In genomic region chr12:75139792-75140191, GRCm38 (mm10) we compare ENCODE assay signal across 25 mouse cellular contexts. TPM values are rescaled to one million over a fixed set of nuclear protein-coding genes. Genes with fewer than 3 reads are reported as not detected.
A peak's percentile ranks its signal among the peaks of the same experiment; 100 is the strongest.
DNase-seq lines count a peak whose midpoint lies in the region; ATAC-seq and TF ChIP-seq lines count a peak whose summit lies in the region.
"Had no signal": no experiment of that assay in that cellular context is flagged by ENCODE, and none has a peak within 500 bp of the region (broad histone marks: within the 10 kb centered on the region; RNA-seq: fewer than 3 reads in every experiment).

No protein-coding gene starts in this region.

- TF ChIP-seq CTCF in liver, postnatal 0 days (IDR thresholded peaks at IDR 0.05; ENCODE audit: low read depth), result 0 out of 2 replicates have a peak, but pooled peaks have one; percentile 4

- no peak overlapping the region for H3K4me2 ChIP-seq in liver, postnatal 0 days (ENCODE audit: low read depth, low read length)
- H3K4me2 ChIP-seq in liver, embryonic 12.5 days, result no peak overlapping the region
- no peak overlapping the region for H3K4me2 ChIP-seq in forebrain, embryonic 14.5 days (ENCODE audit: low read length)
- H3K4me2 ChIP-seq: embryonic facial prominence, embryonic 12.5 days; heart, embryonic 12.5 days; hindbrain, embryonic 12.5 days; limb, embryonic 12.5 days; liver, embryonic 11.5 days; midbrain, embryonic 11.5 days had no signal

- peak; percentile 6 to 7 for DNase-seq in cerebellum, postnatal 14 days
- no peak for DNase-seq in cerebellum, adult 18-20 months
- no peak for DNase-seq in liver, postnatal 0 days
- DNase-seq in 3T3-L1 (ENCODE audit: low read depth, low spot score) (peak; percentile 25), ZHBTc4 (ENCODE audit: low read depth, low spot score) (peak; percentile 4)
- DNase-seq in forebrain, embryonic 14.5 days (ENCODE audit: low spot score), result no peak
- DNase-seq: adrenal gland, postnatal 36 days; cerebellum, postnatal 25 days; gastrocnemius, postnatal 25 days; heart, adult 18-20 months; lung, adult 2 months; right cerebral cortex, postnatal 25 days; spleen, adult 18-20 months; thymus, adult 18-20 months; thymus, postnatal 4 days had no signal

- H3K9me3 ChIP-seq in liver, postnatal 0 days (ENCODE audit: low read length), result no peaks in the 10 kb centered on the region
- H3K9me3 ChIP-seq in liver, embryonic 12.5 days (replicated peaks), result no peaks in the 10 kb centered on the region
- no peaks in the 10 kb centered on the region for H3K9me3 ChIP-seq in forebrain, embryonic 14.5 days (replicated peaks; ENCODE audit: control insufficient read depth, low read length)
- H3K9me3 ChIP-seq: embryonic facial prominence, embryonic 12.5 days; G1E; heart, embryonic 12.5 days; hindbrain, embryonic 12.5 days; limb, embryonic 12.5 days had no signal

- no peaks in the 10 kb centered on the region for H3K4me1 ChIP-seq in liver, postnatal 0 days (ENCODE audit: insufficient read depth)
- H3K4me1 ChIP-seq in liver, embryonic 12.5 days, result no peaks in the 10 kb centered on the region
- no peaks in the 10 kb centered on the region for H3K4me1 ChIP-seq in forebrain, embryonic 14.5 days (ENCODE audit: control insufficient read depth, insufficient read depth, low read length)
- H3K4me1 ChIP-seq: embryonic facial prominence, embryonic 12.5 days; heart, embryonic 12.5 days; hindbrain, embryonic 12.5 days; limb, embryonic 12.5 days had no signal

- TF ChIP-seq EP300 in liver, postnatal 0 days (IDR thresholded peaks at IDR 0.05; ENCODE audit: low read depth), result no peak

- no peak overlapping the region for H3K27ac ChIP-seq in liver, postnatal 0 days (ENCODE audit: low read depth)
- no peak overlapping the region for H3K27ac ChIP-seq in liver, embryonic 12.5 days
- H3K27ac ChIP-seq in forebrain, embryonic 14.5 days (ENCODE audit: low read depth, low read length), result no peak overlapping the region
- H3K27ac ChIP-seq: embryonic facial prominence, embryonic 12.5 days; hindbrain, embryonic 12.5 days; limb, embryonic 12.5 days; macrophage had no signal

- no peaks in the 10 kb centered on the region for H3K36me3 ChIP-seq in liver, postnatal 0 days (replicated peaks; ENCODE audit: insufficient read depth, low read length)
- H3K36me3 ChIP-seq in liver, embryonic 12.5 days, result no peaks in the 10 kb centered on the region
- H3K36me3 ChIP-seq in forebrain, embryonic 14.5 days (ENCODE audit: control insufficient read depth, insufficient read depth, low read length), result no peaks in the 10 kb centered on the region
- H3K36me3 ChIP-seq: embryonic facial prominence, embryonic 12.5 days; G1E; heart, embryonic 12.5 days; hindbrain, embryonic 12.5 days; limb, embryonic 12.5 days had no signal

- WGBS in liver, postnatal 0 days (ENCODE audit: insufficient replicate concordance), result 83% methylated on average over 1 of the region's 1 CpGs
- 72% methylated on average over 1 of the region's 1 CpGs for WGBS in liver, embryonic 12.5 days (ENCODE audit: insufficient replicate concordance)
- 87% methylated on average over 1 of the region's 1 CpGs for WGBS in forebrain, embryonic 14.5 days

- H3K4me3 ChIP-seq in liver, postnatal 0 days (ENCODE audit: low read depth, low read length), result no peak overlapping the region
- H3K4me3 ChIP-seq in liver, embryonic 12.5 days, result no peak overlapping the region
- H3K4me3 ChIP-seq in forebrain, embryonic 14.5 days (ENCODE audit: low read depth, low read length), result no peak overlapping the region
- H3K4me3 ChIP-seq: embryonic facial prominence, embryonic 12.5 days; heart, embryonic 12.5 days; hindbrain, embryonic 12.5 days; limb, embryonic 12.5 days had no signal

- H3K9ac ChIP-seq in liver, postnatal 0 days (replicated peaks), result no peak overlapping the region
- H3K9ac ChIP-seq in liver, embryonic 12.5 days, result no peak overlapping the region
- no peak overlapping the region for H3K9ac ChIP-seq in forebrain, embryonic 14.5 days (ENCODE audit: low read length)
- H3K9ac ChIP-seq: embryonic facial prominence, embryonic 12.5 days; heart, embryonic 12.5 days; hindbrain, embryonic 12.5 days; limb, embryonic 12.5 days had no signal

- H3K27me3 ChIP-seq in liver, postnatal 0 days (ENCODE audit: insufficient read depth, low read length), result no peaks in the 10 kb centered on the region
- H3K27me3 ChIP-seq in liver, embryonic 12.5 days (replicated peaks), result no peaks in the 10 kb centered on the region
- H3K27me3 ChIP-seq in forebrain, embryonic 14.5 days (replicated peaks; ENCODE audit: control insufficient read depth, insufficient read depth, low read length), result no peaks in the 10 kb centered on the region
- H3K27me3 ChIP-seq: embryonic facial prominence, embryonic 12.5 days; heart, embryonic 12.5 days; hindbrain, embryonic 12.5 days; limb, embryonic 12.5 days had no signal

- no peak for ATAC-seq in liver, postnatal 0 days
- ATAC-seq in liver, embryonic 12.5 days, result no peak
- ATAC-seq in forebrain, embryonic 14.5 days, result no peak
- ATAC-seq: intestine, postnatal 0 days had no signal

RNA-seq across cellular contexts. Expression of gene Kcnh5, which starts 37.3 kb away (rescaled TPM):
- polyA plus RNA-seq in liver, postnatal 0 days (2015; fragmentation: Nextera tagmentation; extraction: Ambion mirVana), result not detected in 2 replicates
- polyA plus RNA-seq in liver, embryonic 12.5 days (2016; fragmentation: Nextera tagmentation; extraction: Ambion mirVana), result not detected in 2 replicates
- 0.77 and 1.8 TPM in 2 replicates for polyA plus RNA-seq in forebrain, embryonic 14.5 days (2014; fragmentation: Nextera tagmentation; extraction: Ambion mirVana)
- polyA plus RNA-seq: G1E; lung, adult 2 months; macrophage had no signal

Comparison
In these comparisons a context has a peak if more than half of its experiments do, and no peak if none do; other contexts are left out.
1. DNase-seq: peak in cerebellum, postnatal 14 days (2 of 2), 3T3-L1 (single experiment) and ZHBTc4 (single experiment); none in cerebellum, adult 18-20 months (0 of 2), liver, postnatal 0 days (single experiment) and forebrain, embryonic 14.5 days (single experiment).